Mouse (Mus musculus) large intestine, adult 2 months (tissue): ENCODE measurements around the gene Ceacam16. TPM values are rescaled to one million over a fixed set of nuclear protein-coding genes. Genes with fewer than 3 reads are reported as not detected.

Source experiments
- DNase-seq: peaks from one replicate; pipeline ENCODE4 v3.0.0-alpha.2; 2012; ENCODE audit warnings: low read depth, low spot score
- WGBS: fragments of 180-500 bp; shearing (Covaris S2); methylation state at CpG from one replicate; pipeline ENCODE4 v1.1.7; 2018; 5-methylcytosine and 5-hydroxymethylcytosine counted together
- polyA plus RNA-seq: library from polyadenylated mRNA; depleted of rRNA; stranded (reverse); fragments of >200 nt; gene quantifications from 2 replicates; pipeline ENCODE4 v1.2.3, GENCODE M21; 2012

Ceacam16 gene
- polyA plus RNA-seq, 1 experiment: 0.66 TPM

- 72% methylated on average over 15 of the region's 15 CpGs for WGBS
- DNase-seq: no peak
These were observed 16.5 kb downstream of the Ceacam16 start for GRCm38 (mm10) chr7:19844521-19845171.

DNA sequence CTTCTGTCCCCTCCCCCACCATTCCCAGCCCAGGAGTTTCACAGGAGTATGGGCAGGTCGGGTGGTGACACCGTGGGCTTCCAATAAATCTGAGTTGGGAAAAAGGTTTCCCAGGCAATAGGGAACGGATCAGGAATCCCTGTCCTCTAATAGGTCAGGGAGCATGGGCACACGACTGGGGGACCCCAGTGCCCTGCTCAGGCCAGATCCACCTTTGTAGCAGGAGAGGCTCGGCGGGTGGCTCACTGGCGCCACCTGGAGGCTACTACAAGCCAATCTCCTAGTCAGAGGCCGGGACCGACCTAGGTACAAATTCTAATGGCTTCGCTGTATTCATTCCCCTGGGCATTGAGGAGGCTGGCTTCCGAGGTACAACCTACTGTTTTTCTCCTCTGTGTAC, 17.5 kb downstream of the Ceacam16 start:
- 4% methylated on average over 11 of the region's 11 CpGs for WGBS
- no peak for DNase-seq

- DNase-seq: no peak
- 19% methylated on average over 19 of the region's 19 CpGs for WGBS
These were observed 18.1 kb downstream of the Ceacam16 start for GRCm38 (mm10) chr7:19842885-19843504.

DNA sequence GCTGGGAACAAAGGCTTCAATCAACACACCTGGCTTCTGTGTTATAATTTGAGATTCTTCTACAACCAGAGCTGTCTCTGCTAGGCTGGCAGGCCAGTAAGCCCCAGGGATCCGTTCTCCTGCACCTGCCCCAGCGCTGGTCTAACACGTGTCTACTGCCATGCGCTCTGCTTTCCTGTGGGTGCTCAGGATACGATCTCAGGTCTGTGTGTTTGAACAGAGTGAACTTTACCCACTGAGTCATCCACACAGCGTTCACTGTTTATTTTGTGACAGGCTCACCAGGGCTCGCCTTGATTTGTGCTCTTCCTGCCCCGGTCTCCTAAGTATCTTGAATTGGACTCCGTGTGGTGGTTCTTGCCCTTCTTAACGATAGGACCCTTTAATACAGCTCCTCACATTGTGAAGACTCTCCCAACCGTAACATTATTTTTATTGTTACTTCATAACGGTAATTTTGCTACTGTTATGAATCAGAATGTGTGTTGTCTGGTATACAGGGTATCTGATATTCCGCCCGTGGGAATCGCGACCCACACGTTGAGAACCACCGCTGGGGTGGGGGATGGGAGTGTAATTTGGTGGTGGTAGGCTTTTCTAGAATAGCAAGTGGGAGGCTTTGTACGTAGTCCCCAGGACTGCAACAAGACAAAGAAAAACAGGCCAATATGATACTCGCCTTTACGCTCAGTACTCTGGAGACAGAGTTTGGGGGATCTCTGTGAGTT, 19.2 kb downstream of the Ceacam16 start:
- 37% methylated on average over 21 of the region's 21 CpGs for WGBS
- no peak for DNase-seq

GRCm38 (mm10) chr7:19840936-19841335, 20.2 kb downstream of the Ceacam16 start:
- DNase-seq: no peak
- WGBS: 67% methylated on average over 3 of the region's 3 CpGs

- 32% methylated on average over 4 of the region's 4 CpGs for WGBS
- no peak for DNase-seq
These were observed 20.7 kb downstream of the Ceacam16 start for GRCm38 (mm10) chr7:19840371-19840770.

- no peak for DNase-seq
These were observed 24.3 kb downstream of the Ceacam16 start for GRCm38 (mm10) chr7:19836843-19837242.

GRCm38 (mm10) chr7:19834055-19834454, 27.0 kb downstream of the Ceacam16 start:
- WGBS: 74% methylated on average over 3 of the region's 3 CpGs
- no peak for DNase-seq

More at GRCm38 (mm10) chr7:19836843-19837242, 24.3 kb downstream of the Ceacam16 start:
- WGBS: 20% methylated on average over 3 of the region's 3 CpGs

- no peak for DNase-seq
- 16% methylated on average over 9 of the region's 9 CpGs for WGBS
These were observed 29.3 kb downstream of the Ceacam16 start for GRCm38 (mm10) chr7:19831837-19832236.

- no peak for DNase-seq
- 5% methylated on average over 13 of the region's 13 CpGs for WGBS
These were observed 30.4 kb downstream of the Ceacam16 start for GRCm38 (mm10) chr7:19830682-19831156.

DNA sequence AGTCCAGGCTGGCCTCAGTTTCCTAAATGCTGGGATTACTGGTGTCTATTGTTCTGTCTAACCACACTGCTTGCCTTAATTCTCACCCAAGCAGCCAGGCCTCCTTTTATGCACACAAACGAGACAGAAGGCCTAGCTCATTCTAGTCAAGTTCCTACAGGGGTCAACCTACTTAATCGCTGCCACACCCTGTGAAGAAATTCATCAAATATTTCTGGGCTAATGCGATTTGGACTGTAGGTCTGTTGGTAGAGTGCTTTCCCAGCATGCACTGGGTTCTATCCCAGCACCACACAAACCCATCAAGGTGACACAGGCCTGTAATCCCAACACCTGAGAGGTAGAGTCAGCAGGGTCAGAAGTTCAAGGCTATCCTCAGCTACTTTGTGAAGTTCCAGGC, 31.4 kb downstream of the Ceacam16 start:
- DNase-seq: no peak
- WGBS: 88% methylated on average over 3 of the region's 3 CpGs

DNA sequence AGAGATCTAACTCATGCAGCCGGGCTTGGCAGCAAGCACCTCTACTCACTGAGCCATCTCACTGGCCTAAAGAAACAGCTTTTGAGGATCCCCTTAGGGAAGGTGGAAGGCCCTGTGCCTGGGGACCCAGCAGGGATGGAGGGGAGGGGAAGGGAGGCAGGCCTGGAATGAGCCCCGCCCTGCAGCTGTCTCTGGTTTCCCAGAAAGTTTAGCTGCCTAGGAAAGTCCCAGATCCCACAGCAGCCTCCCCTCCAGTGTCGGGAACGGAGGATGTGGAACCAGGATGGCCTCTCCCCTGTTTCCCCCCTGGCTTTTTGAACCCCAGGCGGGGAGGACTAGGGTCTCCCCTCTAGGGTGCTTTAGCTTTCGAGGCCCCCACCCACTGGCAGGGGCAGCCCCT, 34.3 kb downstream of the Ceacam16 start:
- 17% methylated on average over 6 of the region's 6 CpGs for WGBS
- no peak for DNase-seq

DNA sequence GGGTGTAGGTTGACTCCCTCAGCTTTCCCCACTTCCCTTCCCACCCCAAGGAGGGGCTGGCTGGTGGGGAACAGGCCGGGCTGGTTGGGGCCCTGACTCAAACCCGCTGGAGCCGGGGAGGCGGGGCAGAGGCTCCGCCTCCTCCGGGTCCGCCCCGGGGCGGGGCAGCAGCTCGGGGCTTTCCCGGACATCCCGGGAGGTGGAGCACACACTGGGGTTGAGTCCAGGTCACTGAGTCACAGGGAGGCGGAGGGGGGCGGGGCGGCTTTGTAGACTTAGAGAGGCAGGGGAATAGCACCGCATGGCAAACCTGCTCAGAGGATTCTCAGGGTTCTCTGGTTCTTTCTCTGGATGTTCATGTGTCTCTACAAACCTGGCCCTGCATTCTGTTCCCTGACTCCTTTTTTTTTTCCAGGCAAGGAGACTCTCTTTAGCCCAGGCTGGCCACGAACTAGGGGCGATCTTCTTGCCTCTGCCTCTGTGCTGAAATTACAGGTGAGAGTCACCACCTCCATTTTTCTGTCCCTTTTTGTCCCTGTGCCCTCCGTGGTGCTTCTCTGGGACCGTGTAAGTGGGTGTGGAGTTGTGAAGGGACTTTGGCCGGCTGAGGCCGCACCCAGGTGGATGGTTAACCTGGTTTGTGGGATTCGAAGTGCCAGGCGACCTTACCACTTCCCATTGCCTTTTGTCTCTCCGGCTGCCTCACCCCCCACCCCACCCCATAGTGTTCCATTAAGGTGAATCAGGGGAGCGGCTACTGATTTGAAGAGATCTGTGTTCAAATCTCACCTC, 36.7 kb downstream of the Ceacam16 start:
- DNase-seq: no peak
- 7% methylated on average over 26 of the region's 26 CpGs for WGBS

- 17% methylated on average over 16 of the region's 16 CpGs for WGBS
- DNase-seq: no peak
These were observed 37.6 kb downstream of the Ceacam16 start for GRCm38 (mm10) chr7:19823256-19824181.

GRCm38 (mm10) chr7:19822604-19823058, 38.5 kb downstream of the Ceacam16 start, which contains the start of gene Bcl3:
Gene Bcl3, minus strand, starts transcription at chr7:19822770.
- DNase-seq: no peak
- under 1% methylated on average over 32 of the region's 42 CpGs for WGBS

- WGBS: 2% methylated on average over 20 of the region's 20 CpGs
- DNase-seq: no peak
These were observed 38.9 kb downstream of the Ceacam16 start for GRCm38 (mm10) chr7:19822193-19822592.

DNA sequence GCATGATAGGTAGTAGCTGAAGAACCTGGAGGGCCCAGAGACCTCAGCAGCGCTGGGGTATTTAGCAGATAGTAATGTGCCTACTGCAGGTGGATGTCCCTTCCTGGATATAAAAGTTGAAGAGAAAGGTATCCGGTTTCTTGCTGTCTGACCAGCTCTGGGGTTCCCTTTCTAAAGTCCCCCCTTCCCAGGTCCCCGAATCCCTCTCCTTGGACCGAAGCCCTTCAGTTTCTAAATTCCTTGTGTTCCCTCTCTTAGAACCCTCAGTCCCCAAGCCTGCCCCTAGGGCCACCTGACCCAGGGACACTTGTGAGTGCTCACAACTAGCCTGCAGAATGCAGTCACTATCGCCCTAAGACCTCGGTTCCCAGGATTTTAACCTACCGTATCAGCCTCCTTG, 39.5 kb downstream of the Ceacam16 start:
- WGBS: 31% methylated on average over 7 of the region's 7 CpGs

GRCm38 (mm10) chr7:19820347-19821048, 40.6 kb downstream of the Ceacam16 start:
- DNase-seq: no peak
- WGBS: 79% methylated on average over 3 of the region's 3 CpGs

More for the DNA sequence above, 39.5 kb downstream of the Ceacam16 start:
- DNase-seq: no peak
